Mouse (Mus musculus) limb, embryonic 10.5 days (tissue): ENCODE measurements around the gene H2-Oa. TPM values are rescaled to one million over a fixed set of nuclear protein-coding genes. Genes with fewer than 3 reads are reported as not detected.

ENCODE experiments used
- DNase-seq: peaks from one replicate; pipeline ENCODE4 v3.0.0-alpha.2; 2017; ENCODE audit warnings: low spot score
- H3K27ac ChIP-seq: fragments of 300-500 bp; sonication (generic); 2 replicates; pipeline ENCODE4 v1.5.1; 2016; ENCODE audit warnings: mild to moderate bottlenecking
- H3K27me3 ChIP-seq: fragments of 300-500 bp; sonication (generic); 2 replicates; pipeline ENCODE4 v1.6.1; 2016; ENCODE audit warnings: low read depth, mild to moderate bottlenecking; ENCODE audit not compliant: poor library complexity, severe bottlenecking
- H3K36me3 ChIP-seq: fragments of 300-500 bp; sonication (generic); 2 replicates; pipeline ENCODE4 v1.6.1; 2016; ENCODE audit warnings: mild to moderate bottlenecking, moderate library complexity
- H3K4me1 ChIP-seq: fragments of 300-500 bp; sonication (generic); 2 replicates; pipeline ENCODE4 v1.6.1; 2016
- H3K4me3 ChIP-seq: fragments of 300-500 bp; sonication (generic); 2 replicates; pipeline ENCODE4 v1.5.1; 2016; ENCODE audit warnings: mild to moderate bottlenecking, moderate library complexity
- H3K9me3 ChIP-seq: fragments of 300-500 bp; sonication (generic); replicated peaks from 2 replicates; pipeline ENCODE4 v1.6.1; 2016; ENCODE audit warnings: mild to moderate bottlenecking
- WGBS: fragments of 180-500 bp; shearing (Covaris S2); methylation state at CpG from one replicate; pipeline ENCODE4 v1.1.7; 2016; 5-methylcytosine and 5-hydroxymethylcytosine counted together
- polyA plus RNA-seq: library from polyadenylated mRNA; unstranded; fragments of >200 nt; fragmentation: Nextera tagmentation; extraction: Ambion mirVana; gene quantifications from 2 replicates; pipeline ENCODE4 v1.2.1, GENCODE M21; 2016

Gene H2-Oa
- polyA plus RNA-seq, 1 experiment from 2014 or later, result 0.66 TPM

DNA sequence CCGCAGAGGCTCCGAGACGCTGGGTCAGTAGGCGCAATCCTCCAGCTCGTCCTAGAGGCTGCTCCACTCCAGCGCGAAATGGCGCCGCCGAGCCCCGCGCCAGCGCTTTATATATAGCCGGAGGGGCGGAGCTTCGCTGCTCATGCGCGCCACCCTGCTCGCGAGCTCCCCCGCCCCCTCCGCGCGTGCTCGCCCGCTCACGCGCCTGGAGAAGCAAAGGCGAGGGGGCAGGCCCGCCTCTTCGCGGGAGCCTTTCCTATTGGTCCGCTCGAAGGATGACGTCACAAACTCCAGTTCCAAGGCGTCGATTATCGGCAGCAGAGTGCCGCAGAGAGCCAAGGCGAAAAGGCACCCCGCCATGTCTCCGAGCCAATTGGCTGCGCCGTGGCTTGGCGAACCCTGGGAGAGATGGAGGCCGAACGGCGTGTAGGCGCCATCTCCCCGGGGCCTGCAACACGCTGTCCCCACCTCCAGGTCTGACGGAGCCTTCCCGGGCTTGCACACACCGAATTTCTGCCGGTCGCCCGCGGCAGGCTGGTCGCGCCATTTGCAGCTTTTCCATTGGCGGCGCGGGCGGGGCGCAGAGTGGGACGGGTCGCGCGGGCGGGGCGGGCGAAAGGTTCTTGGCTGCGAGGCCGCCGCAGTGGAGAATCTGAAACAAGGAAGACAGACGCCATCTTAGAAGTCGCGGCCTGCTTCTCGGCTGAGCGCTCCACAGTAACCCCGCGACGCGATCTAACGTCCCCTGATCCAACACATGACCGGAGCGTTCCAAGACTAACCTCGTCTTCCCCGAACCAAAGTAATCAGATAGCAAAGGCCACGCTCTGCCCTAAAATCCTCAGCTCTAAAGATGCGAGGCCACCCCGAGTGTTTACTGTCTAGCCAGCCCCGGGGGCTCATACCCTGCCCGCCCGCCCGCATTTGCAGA is 27.4 kb downstream of the H2-Oa start, which contains the start of gene H2-DMa:
H2-DMa (plus strand) TSS at position 293 of the 931 bp plus-strand sequence.
- H3K4me3 ChIP-seq, result peak within 1 kb of the TSS; percentile 99
- H3K4me1 ChIP-seq, result peaks cover 29% of the 10 kb centered on the region
- DNase-seq, result peak; percentile 99
- H3K36me3 ChIP-seq, result peaks cover 50% of the 10 kb centered on the region
- under 1% methylated on average over 96 of the region's 96 CpGs for WGBS
- H3K9me3 ChIP-seq, result no peaks in the 10 kb centered on the region
- peak within 1 kb of the TSS; percentile 100 for H3K27ac ChIP-seq
- no peaks in the 10 kb centered on the region for H3K27me3 ChIP-seq

DNA sequence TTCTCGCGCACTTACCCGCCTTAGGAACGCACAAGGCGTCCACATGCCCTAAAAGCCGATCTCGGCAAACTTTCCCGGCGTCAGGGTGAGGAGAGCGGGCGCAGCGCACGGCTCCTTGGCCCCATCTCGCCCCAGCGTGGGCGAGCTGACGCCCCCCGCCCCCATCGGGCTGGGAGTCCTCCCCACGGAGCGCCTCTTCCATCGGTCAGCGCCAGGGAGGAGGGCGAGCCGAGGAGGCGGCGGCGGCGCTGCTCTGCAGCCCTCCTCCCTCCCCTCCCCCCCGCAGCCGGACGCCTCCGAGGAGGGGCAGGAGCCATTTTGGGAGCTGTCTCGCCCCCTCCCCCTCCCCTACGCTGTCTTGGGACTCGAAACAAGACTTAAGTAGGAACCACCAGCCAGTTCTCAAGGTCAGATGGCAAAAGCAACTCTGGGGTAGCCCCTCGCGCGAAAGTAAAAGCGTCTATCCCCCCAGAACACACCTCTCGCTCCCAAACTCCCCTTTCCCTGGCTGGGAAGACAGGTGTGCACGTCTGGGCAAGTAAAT is 28.1 kb downstream of the H2-Oa start:
- Histone ChIP-seq H3K4me3 (peak overlapping the region; percentile 99), H3K4me1 (peaks cover 29% of the 10 kb centered on the region), H3K9me3 (no peaks in the 10 kb centered on the region), H3K27me3 (no peaks in the 10 kb centered on the region), H3K27ac (peak overlapping the region; percentile 100), H3K36me3 (peaks cover 43% of the 10 kb centered on the region)
- under 1% methylated on average over 39 of the region's 42 CpGs for WGBS
- peak; percentile 90 for DNase-seq

DNA sequence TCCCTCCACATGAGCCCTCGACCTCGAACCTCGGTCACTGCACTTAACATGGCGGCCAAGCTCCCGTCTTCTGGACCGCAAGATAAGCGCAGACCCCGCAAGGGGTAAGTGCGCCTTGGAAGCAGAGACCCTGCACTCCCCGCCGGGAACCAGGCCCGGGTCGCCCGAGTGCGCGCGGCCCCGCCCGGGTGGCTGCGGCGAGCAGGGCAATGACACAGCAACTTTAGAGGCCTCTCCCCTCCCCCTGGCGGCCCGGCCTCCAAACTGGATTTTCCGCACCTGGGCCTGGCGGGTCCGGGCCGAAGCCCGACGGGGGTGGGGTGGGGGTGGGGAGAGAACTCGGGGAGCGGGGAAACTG is 28.7 kb downstream of the H2-Oa start:
- H3K4me1 ChIP-seq, result peaks cover 26% of the 10 kb centered on the region
- no peaks in the 10 kb centered on the region for H3K27me3 ChIP-seq
- peak overlapping the region; percentile 100 for H3K27ac ChIP-seq
- 0% methylated on average over 30 of the region's 31 CpGs for WGBS
- H3K36me3 ChIP-seq, result peaks cover 42% of the 10 kb centered on the region
- peak overlapping the region; percentile 99 for H3K4me3 ChIP-seq
- H3K9me3 ChIP-seq, result no peaks in the 10 kb centered on the region
- DNase-seq, result no peak

DNA sequence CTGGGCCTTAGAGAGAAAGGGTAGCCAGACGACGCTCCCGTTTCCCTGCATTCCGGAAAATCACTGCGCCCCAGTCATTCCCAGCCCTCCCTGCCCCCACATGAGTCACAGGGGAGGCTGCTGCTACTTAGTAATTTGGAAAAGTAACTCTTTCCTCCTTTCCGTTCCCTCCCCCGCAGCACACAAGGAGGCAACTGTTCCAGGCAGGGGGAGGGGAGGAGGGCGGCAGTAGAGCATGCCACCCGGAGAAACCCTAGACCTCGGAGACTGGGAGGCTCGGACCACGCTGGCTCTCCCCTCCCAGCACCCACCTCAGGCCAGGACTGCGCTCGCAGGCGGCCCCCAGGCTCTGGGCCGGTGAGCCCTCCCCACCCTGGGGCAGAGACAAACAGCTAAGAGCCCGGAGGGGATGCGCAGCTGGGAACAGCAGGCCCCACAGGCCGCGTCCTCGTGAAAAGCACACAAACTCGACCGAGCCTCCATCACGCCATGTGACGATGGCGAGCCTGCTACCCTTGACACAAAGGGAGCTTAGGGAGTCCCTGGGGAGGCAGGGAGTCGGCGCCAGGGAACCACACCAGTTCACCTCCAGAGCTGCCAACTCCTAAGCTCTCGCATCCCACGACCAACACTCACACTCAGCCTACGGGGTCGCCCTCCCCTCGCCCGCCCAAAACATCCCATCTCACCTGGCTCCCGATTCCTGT is 29.2 kb downstream of the H2-Oa start:
- peak; percentile 92 for DNase-seq
- H3K9me3 ChIP-seq, result no peaks in the 10 kb centered on the region
- H3K4me3 ChIP-seq, result peak overlapping the region; percentile 99
- peaks cover 25% of the 10 kb centered on the region for H3K4me1 ChIP-seq
- WGBS, result under 1% methylated on average over 30 of the region's 35 CpGs
- H3K27me3 ChIP-seq, result no peaks in the 10 kb centered on the region
- peaks cover 43% of the 10 kb centered on the region for H3K36me3 ChIP-seq
- peak overlapping the region; percentile 100 for H3K27ac ChIP-seq

DNA sequence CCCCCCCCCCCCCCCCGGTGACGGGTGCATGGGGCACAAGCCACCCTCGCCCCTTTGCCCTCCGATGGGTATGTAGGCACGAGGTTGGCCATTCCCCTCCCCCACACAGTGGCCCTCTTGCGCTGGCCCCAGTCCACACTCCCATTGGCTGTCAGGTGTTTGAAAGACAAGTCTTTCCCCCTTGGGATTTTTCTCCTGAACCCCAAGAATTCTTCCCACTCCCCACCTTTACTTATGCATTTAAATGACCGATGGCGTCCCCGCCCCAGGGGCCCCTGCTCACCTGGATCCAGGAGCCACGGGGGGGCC is 29.7 kb downstream of the H2-Oa start:
- Histone ChIP-seq H3K36me3 (peaks cover 40% of the 10 kb centered on the region), H3K27ac (peak overlapping the region; percentile 100), H3K27me3 (no peaks in the 10 kb centered on the region), H3K4me1 (peaks cover 24% of the 10 kb centered on the region), H3K4me3 (peak overlapping the region; percentile 99), H3K9me3 (no peaks in the 10 kb centered on the region)
- DNase-seq, result no peak
- WGBS, result 2% methylated on average over 9 of the region's 10 CpGs

DNA sequence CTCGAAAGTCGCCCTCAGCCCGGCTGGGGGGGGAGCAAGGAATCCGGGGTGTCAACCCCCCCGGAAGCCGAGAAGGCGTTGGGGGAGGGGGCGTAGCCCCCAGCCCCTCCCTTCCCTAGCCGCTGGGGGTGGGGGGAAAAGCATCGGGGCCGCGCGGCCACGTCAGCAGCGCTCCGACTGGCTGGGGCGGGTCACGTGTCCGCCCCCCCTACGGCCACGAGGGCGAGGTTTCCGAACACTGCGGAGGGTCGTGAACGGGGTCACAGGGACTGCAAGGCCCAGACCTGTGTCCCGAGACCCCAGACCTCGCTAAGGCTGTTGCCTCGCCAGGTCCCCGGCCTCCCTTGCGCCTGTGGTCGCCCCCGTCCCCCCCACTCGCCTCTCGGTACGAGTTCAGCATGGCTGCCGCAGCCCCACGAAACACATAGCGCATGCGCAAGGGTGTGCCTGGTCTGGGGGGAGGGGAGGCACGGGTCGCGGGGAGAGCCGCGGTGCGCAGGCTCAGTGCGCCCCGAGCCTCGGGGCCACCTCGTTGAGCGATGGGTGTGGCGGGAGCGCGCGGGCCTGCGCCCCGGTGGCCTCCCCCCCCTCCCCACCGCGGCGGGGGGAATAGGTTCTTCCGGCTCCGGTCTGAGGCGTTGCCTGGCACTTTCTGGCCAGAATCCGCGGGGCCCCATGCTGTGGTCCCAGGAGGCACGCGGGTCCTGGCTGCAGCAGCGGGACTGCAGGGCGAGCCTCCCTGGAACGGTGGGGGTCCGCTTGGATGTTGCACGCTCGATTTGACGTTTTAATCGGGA is 30.2 kb downstream of the H2-Oa start, which contains the start of gene Brd2:
Brd2 (minus strand) TSS at position 447 of the 797 bp plus-strand sequence.
- H3K4me3 ChIP-seq, result peak within 1 kb of the TSS; percentile 99
- WGBS, result under 1% methylated on average over 74 of the region's 75 CpGs
- H3K27me3 ChIP-seq, result no peaks in the 10 kb centered on the region
- H3K36me3 ChIP-seq, result peaks cover 34% of the 10 kb centered on the region
- H3K9me3 ChIP-seq, result no peaks in the 10 kb centered on the region
- H3K27ac ChIP-seq, result peak within 1 kb of the TSS; percentile 100
- H3K4me1 ChIP-seq, result peaks cover 25% of the 10 kb centered on the region
- peak; percentile 98 for DNase-seq

DNA sequence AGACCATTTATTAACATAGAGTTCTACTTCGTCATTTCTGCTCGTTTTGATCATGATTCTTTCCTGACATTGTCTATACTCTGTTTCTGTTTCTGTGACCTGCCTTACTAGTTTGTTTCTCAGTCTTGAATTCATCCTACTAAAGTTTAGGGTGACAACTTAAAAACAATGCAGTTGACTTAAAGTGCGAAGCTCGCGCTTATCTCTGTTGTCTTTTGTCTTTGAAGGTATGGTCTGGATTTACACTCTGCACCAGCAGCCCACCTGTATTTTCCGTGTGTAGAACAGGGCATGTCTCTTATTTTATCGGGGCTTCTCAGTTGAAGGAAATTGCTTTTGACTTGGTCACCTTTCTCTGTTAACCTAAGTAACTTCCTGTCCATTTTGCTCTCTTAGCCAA is 31.0 kb downstream of the H2-Oa start:
- Histone ChIP-seq H3K36me3 (peaks cover 27% of the 10 kb centered on the region), H3K9me3 (no peaks in the 10 kb centered on the region), H3K27me3 (no peaks in the 10 kb centered on the region), H3K4me1 (peaks cover 32% of the 10 kb centered on the region), H3K4me3 (peak overlapping the region; percentile 99), H3K27ac (peak overlapping the region; percentile 100)
- DNase-seq, result no peak
- WGBS, result 5% methylated on average over 7 of the region's 7 CpGs

DNA sequence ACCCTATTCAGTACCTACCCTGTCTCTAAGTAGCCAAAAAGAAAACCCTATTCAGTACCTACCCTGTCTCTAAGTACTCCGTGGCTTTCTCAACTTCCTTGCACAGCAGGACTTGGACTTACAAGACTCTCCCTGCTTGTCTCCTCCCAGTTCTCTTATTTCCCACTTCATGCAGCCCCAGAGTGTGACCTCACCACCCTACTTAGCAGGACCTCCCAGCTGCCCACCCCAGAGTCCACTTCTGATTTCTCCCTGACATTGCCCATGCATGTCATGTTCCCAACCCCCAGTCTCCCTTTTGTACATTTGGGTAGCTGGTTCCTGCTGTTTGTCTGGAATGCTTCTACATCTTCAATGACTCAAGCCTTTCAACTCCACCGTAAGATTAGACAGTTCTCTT is 31.4 kb downstream of the H2-Oa start:
- no peaks in the 10 kb centered on the region for H3K9me3 ChIP-seq
- H3K4me1 ChIP-seq, result peaks cover 36% of the 10 kb centered on the region
- H3K36me3 ChIP-seq, result peaks cover 23% of the 10 kb centered on the region
- peak overlapping the region; percentile 100 for H3K27ac ChIP-seq
- H3K4me3 ChIP-seq, result peak overlapping the region; percentile 99
- 26% methylated on average over 2 of the region's 2 CpGs for WGBS
- H3K27me3 ChIP-seq, result no peaks in the 10 kb centered on the region
- no peak for DNase-seq

DNA sequence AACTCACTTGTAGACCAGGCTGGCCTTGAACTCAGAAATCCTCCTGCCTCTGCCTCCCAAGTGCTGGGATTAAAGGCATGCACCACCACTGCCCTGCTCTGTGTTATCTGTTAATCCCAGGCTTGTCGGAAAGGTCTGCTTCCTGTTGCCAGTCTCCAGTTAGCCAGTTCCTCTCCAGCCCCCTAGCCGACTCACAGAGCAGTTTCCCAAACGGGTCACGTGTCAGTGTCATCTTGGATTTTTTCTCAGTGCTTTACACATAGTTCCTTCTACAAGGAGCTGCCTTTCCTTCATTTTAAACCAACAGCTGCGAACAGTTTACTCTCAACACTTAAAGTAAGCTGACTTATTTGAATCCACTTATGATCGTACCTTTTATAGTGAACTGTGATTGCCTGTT is 32.5 kb downstream of the H2-Oa start:
- Histone ChIP-seq H3K27ac (no peak overlapping the region), H3K9me3 (no peaks in the 10 kb centered on the region), H3K36me3 (peaks cover 13% of the 10 kb centered on the region), H3K4me3 (no peak overlapping the region), H3K27me3 (no peaks in the 10 kb centered on the region), H3K4me1 (peaks cover 48% of the 10 kb centered on the region)
- WGBS, result 83% methylated on average over 6 of the region's 6 CpGs
- no peak for DNase-seq

DNA sequence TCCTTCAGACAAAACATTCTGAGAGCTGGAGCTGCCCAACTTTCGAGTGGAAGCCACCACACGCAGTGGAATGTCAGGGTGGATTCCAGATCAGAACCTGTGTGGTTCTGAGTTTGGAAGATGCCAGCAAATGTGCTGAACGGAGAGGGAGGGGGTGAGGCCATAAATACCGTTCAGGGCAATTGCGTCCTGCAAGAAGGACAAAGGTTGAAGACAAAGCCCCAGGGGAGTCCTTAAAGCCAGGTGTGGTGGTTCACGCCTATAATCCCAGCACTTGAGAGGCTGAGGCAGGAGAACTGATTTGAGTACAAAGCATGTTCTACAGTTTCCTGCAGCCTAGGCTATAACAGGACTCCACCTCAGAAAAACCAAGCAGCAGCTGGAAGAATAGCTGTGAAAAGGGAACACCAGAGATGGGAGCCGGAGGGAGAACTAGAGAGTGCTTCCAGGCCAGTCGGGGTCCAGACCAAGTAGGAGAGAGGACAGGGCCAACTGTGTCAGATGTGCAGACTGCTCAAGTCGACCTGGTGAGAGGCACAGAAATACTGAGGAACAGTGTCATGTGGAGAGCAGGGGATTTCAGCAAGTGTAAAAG is 34.8 kb downstream of the H2-Oa start:
- H3K36me3 ChIP-seq, result peaks cover 12% of the 10 kb centered on the region
- peaks cover 53% of the 10 kb centered on the region for H3K4me1 ChIP-seq
- no peaks in the 10 kb centered on the region for H3K9me3 ChIP-seq
- peak overlapping the region; percentile 17; the same call in 1 of the 2 replicates for H3K4me3 ChIP-seq
- no peaks in the 10 kb centered on the region for H3K27me3 ChIP-seq
- WGBS, result 53% methylated on average over 9 of the region's 9 CpGs
- peak overlapping the region; percentile 53; the same call in 1 of the 2 replicates for H3K27ac ChIP-seq
- no peak for DNase-seq

DNA sequence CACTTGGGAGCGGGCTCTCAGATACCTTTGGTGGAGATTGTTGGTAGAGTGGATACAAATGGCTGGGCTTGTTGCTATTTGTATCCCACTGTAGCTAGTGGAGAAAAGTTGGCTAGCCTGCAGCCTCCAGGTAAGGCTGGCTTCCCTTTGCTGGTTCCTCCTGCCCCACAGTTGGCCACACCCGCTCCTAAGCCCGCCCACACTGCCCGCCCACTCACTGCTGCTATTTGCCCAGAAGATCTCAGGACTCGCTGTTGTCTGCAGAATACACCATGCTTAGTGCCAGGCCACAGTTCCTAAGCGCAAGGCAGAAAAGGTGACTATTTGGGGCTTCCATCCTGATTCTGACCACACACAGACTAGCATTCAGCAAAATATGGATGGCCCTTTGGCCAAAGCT is 35.3 kb downstream of the H2-Oa start:
- Histone ChIP-seq H3K36me3 (peaks cover 12% of the 10 kb centered on the region), H3K9me3 (no peaks in the 10 kb centered on the region), H3K27ac (no peak overlapping the region), H3K27me3 (no peaks in the 10 kb centered on the region), H3K4me3 (no peak overlapping the region), H3K4me1 (peaks cover 53% of the 10 kb centered on the region)
- no peak for DNase-seq
- WGBS, result 21% methylated on average over 6 of the region's 6 CpGs
